Mouse (Mus musculus) heart, postnatal 0 days (tissue): Measurements from ENCODE around the gene Ppp4r3b. TPM values are rescaled to one million over a fixed set of nuclear protein-coding genes. Genes with fewer than 3 reads are reported as not detected.

Experiments
- ATAC-seq: fragments of 200-750 bp; cut with Nextera tagmentation; 2 replicates; pipeline ENCODE4 v1.8.0; 2017; ENCODE audit warnings: low read depth, moderate number of reproducible peaks, moderate library complexity; ENCODE audit not compliant: insufficient read depth
- DNase-seq: peaks from one replicate; pipeline ENCODE4 v3.0.0-alpha.2; 2016; ENCODE audit warnings: low spot score
- H3K27ac ChIP-seq: fragments of 300-500 bp; sonication (generic); 2 replicates; pipeline ENCODE4 v1.5.1; 2014; ENCODE audit warnings: low read depth, mild to moderate bottlenecking
- H3K27me3 ChIP-seq: fragments of 300-500 bp; sonication (generic); 2 replicates; pipeline ENCODE4 v1.6.1; 2014; ENCODE audit warnings: low read length, mixed read lengths; ENCODE audit not compliant: control insufficient read depth, insufficient read depth
- H3K36me3 ChIP-seq: fragments of 300-500 bp; sonication (generic); replicated peaks from 2 replicates; pipeline ENCODE4 v1.6.1; 2014; ENCODE audit warnings: low read length, mixed read lengths; ENCODE audit not compliant: control insufficient read depth, insufficient read depth
- H3K4me1 ChIP-seq: fragments of 300-500 bp; sonication (generic); 2 replicates; pipeline ENCODE4 v1.6.1; 2014; ENCODE audit warnings: antibody characterized with exemption; ENCODE audit not compliant: control insufficient read depth, insufficient read depth
- H3K4me2 ChIP-seq: fragments of 300-500 bp; sonication (generic); 2 replicates; pipeline ENCODE4 v1.6.1; 2014; ENCODE audit warnings: low read depth, mild to moderate bottlenecking, low read length, moderate library complexity
- H3K4me3 ChIP-seq: fragments of 300-500 bp; sonication (generic); 2 replicates; pipeline ENCODE4 v1.5.1; 2014; ENCODE audit warnings: low read depth, low read length
- H3K9ac ChIP-seq: fragments of 300-500 bp; sonication (generic); replicated peaks from 2 replicates; pipeline ENCODE4 v1.6.1; 2014; ENCODE audit warnings: low read depth, low read length, mixed read lengths
- H3K9me3 ChIP-seq: fragments of 300-500 bp; sonication (generic); replicated peaks from 2 replicates; pipeline ENCODE4 v1.6.1; 2016; ENCODE audit warnings: low read length; ENCODE audit not compliant: control insufficient read depth
- CTCF ChIP-seq: IDR thresholded peaks from 2 replicates; pipeline ENCODE4 v1.5.1; 2016; ENCODE audit warnings: antibody characterized with exemption, control low read depth, low read depth
- EP300 ChIP-seq: IDR thresholded peaks from 2 replicates; pipeline ENCODE4 v1.6.1; 2016; ENCODE audit warnings: antibody characterized with exemption, low read depth
- WGBS: fragments of 180-500 bp; shearing (Covaris S2); extraction: QIAGEN DNeasy Blood & Tissue Kit; methylation state at CpG from one replicate; pipeline ENCODE4 v1.1.7; 2014; 5-methylcytosine and 5-hydroxymethylcytosine counted together
- polyA plus RNA-seq: library from polyadenylated mRNA; unstranded; fragments of >200 nt; fragmentation: Nextera tagmentation; extraction: Ambion mirVana; gene quantifications from 2 replicates; pipeline ENCODE4 v1.2.1, GENCODE M21; 2015
- total RNA-seq: library from RNA; depleted of rRNA; stranded (reverse); fragments of >200 nt; gene quantifications from 2 replicates; pipeline ENCODE4 v1.2.3, GENCODE M21; 2014; ENCODE audit warnings: low replicate concordance

Ppp4r3b gene
- total and polyA plus RNA-seq, 2 experiments from 2014 or later, result 18.7 to 31.9 TPM

- ATAC-seq, result no peak
- peak overlapping the region; percentile 46; the same call in 1 of the 2 replicates for H3K27ac ChIP-seq
Observed at GRCm38 (mm10) chr11:29180657-29181056, 8.0 kb downstream of the Ppp4r3b start.

GRCm38 (mm10) chr11:29181751-29182150 lies 9.1 kb downstream of the Ppp4r3b start:
- Histone ChIP-seq H3K27ac (peak overlapping the region; percentile 51), H3K4me2 (no peak overlapping the region)

More at GRCm38 (mm10) chr11:29180657-29181056, 8.0 kb downstream of the Ppp4r3b start:
- TF ChIP-seq CTCF, result no peak
- TF ChIP-seq EP300, result no peak
- no peak for DNase-seq
- H3K9me3 ChIP-seq, result no peaks in the 10 kb centered on the region
- H3K4me1 ChIP-seq, result peaks cover 10% of the 10 kb centered on the region; the same call in 1 of the 2 replicates
- H3K27me3 ChIP-seq, result no peaks in the 10 kb centered on the region
- 41% methylated on average over 3 of the region's 3 CpGs for WGBS
- peaks cover 22% of the 10 kb centered on the region for H3K36me3 ChIP-seq
- H3K9ac ChIP-seq, result no peak overlapping the region
- H3K4me3 ChIP-seq, result no peak overlapping the region
- H3K4me2 ChIP-seq, result no peak overlapping the region

GRCm38 (mm10) chr11:29188981-29189380 lies 16.3 kb downstream of the Ppp4r3b start:
- Histone ChIP-seq H3K4me1 (no peaks in the 10 kb centered on the region), H3K4me3 (no peak overlapping the region), H3K4me2 (no peak overlapping the region), H3K9me3 (no peaks in the 10 kb centered on the region), H3K27me3 (no peaks in the 10 kb centered on the region), H3K27ac (no peak overlapping the region), H3K9ac (no peak overlapping the region), H3K36me3 (peaks cover 42% of the 10 kb centered on the region)
- TF ChIP-seq EP300, result no peak
- TF ChIP-seq CTCF, result no peak
- DNase-seq (no peak), ATAC-seq (no peak)
- 81% methylated on average over 2 of the region's 2 CpGs for WGBS

More at GRCm38 (mm10) chr11:29181751-29182150, 9.1 kb downstream of the Ppp4r3b start:
- DNase-seq (peak; percentile 24), ATAC-seq (no peak)
- H3K36me3 ChIP-seq, result peaks cover 31% of the 10 kb centered on the region
- H3K9me3 ChIP-seq, result no peaks in the 10 kb centered on the region
- H3K27me3 ChIP-seq, result no peaks in the 10 kb centered on the region
- no peak overlapping the region for H3K9ac ChIP-seq
- 30% methylated on average over 5 of the region's 5 CpGs for WGBS
- H3K4me3 ChIP-seq, result no peak overlapping the region
- H3K4me1 ChIP-seq, result peaks cover 10% of the 10 kb centered on the region; the same call in 1 of the 2 replicates
- TF ChIP-seq CTCF (no peak), EP300 (no peak)

GRCm38 (mm10) chr11:29203653-29204052 lies 31.0 kb downstream of the Ppp4r3b start:
- no peak overlapping the region for H3K4me2 ChIP-seq
- H3K27ac ChIP-seq, result no peak overlapping the region
- no peak for ATAC-seq
- TF ChIP-seq CTCF (peak; percentile 21), EP300 (no peak)
- H3K36me3 ChIP-seq, result peaks cover 51% of the 10 kb centered on the region
- WGBS, result 77% methylated on average over 5 of the region's 5 CpGs
- H3K4me1 ChIP-seq, result no peaks in the 10 kb centered on the region
- DNase-seq, result no peak
- H3K9ac ChIP-seq, result no peak overlapping the region
- H3K4me3 ChIP-seq, result no peak overlapping the region
- no peaks in the 10 kb centered on the region for H3K27me3 ChIP-seq
- H3K9me3 ChIP-seq, result no peaks in the 10 kb centered on the region

GRCm38 (mm10) chr11:29209774-29210173 lies 37.1 kb downstream of the Ppp4r3b start:
- no peak for ATAC-seq
- H3K36me3 ChIP-seq, result peaks cover 45% of the 10 kb centered on the region
- WGBS, result 80% methylated on average over 2 of the region's 2 CpGs

GRCm38 (mm10) chr11:29216196-29216595 lies 43.5 kb downstream of the Ppp4r3b start:
- Histone ChIP-seq H3K9ac (no peak overlapping the region), H3K36me3 (peaks cover 65% of the 10 kb centered on the region), H3K27ac (no peak overlapping the region), H3K4me3 (no peak overlapping the region), H3K4me2 (no peak overlapping the region), H3K9me3 (no peaks in the 10 kb centered on the region), H3K4me1 (no peaks in the 10 kb centered on the region), H3K27me3 (no peaks in the 10 kb centered on the region)
- 78% methylated on average over 2 of the region's 2 CpGs for WGBS
- DNase-seq (no peak), ATAC-seq (no peak)
- TF ChIP-seq CTCF (no peak), EP300 (no peak)

More at GRCm38 (mm10) chr11:29209774-29210173, 37.1 kb downstream of the Ppp4r3b start:
- no peaks in the 10 kb centered on the region for H3K9me3 ChIP-seq
- H3K9ac ChIP-seq, result no peak overlapping the region
- H3K4me1 ChIP-seq, result no peaks in the 10 kb centered on the region
- no peak overlapping the region for H3K4me2 ChIP-seq
- no peaks in the 10 kb centered on the region for H3K27me3 ChIP-seq
- no peak overlapping the region for H3K27ac ChIP-seq
- TF ChIP-seq CTCF, result no peak
- TF ChIP-seq EP300, result no peak
- H3K4me3 ChIP-seq, result no peak overlapping the region
- no peak for DNase-seq
